Mouse (Mus musculus): ENCODE results near the gene Arhgap45. TPM values are rescaled to one million over a fixed set of nuclear protein-coding genes. Genes with fewer than 3 reads are reported as not detected.
A peak's percentile ranks its signal among the peaks of the same experiment; 100 is the strongest.

The Arhgap45 gene
- polyA plus RNA-seq, 1 experiment from 2014 or later = 2.0 TPM

GRCm38 (mm10) chr10:80072623-80073489, 56.4 kb downstream of the Arhgap45 start:
- Histone ChIP-seq H3K4me3 (ENCODE audit: low read depth, low read length) (no peak overlapping the region), H3K27ac (replicated peaks) (peak overlapping the region; percentile 94), H3K9ac (ENCODE audit: low read length) (no peak overlapping the region), H3K36me3 (ENCODE audit: control insufficient read depth, insufficient read depth, low read length) (peaks cover 3% of the 10 kb centered on the region; the same call in 1 of the 2 replicates), H3K4me1 (replicated peaks; ENCODE audit: control insufficient read depth, insufficient read depth) (peaks cover 17% of the 10 kb centered on the region), H3K9me3 (ENCODE audit: control insufficient read depth, low read length) (no peaks in the 10 kb centered on the region), H3K4me2 (replicated peaks; ENCODE audit: low read depth) (no peak overlapping the region), H3K27me3 (ENCODE audit: control insufficient read depth, insufficient read depth, low read length) (no peaks in the 10 kb centered on the region)
- DNase-seq (ENCODE audit: low spot score) = peak; percentile 59
- TF ChIP-seq EP300 (optimal IDR thresholded peaks at IDR 0.05) (no peak), CTCF (IDR thresholded peaks at IDR 0.05; ENCODE audit: low read depth) (no peak)
- peak; percentile 8 for ATAC-seq (ENCODE audit: low FRiP score, low TSS enrichment)
- WGBS = 73% methylated on average over 20 of the region's 20 CpGs

GRCm38 (mm10) chr10:80074813-80075601, 58.6 kb downstream of the Arhgap45 start:
- Histone ChIP-seq H3K27me3 (ENCODE audit: control insufficient read depth, insufficient read depth, low read length) (no peaks in the 10 kb centered on the region), H3K36me3 (ENCODE audit: control insufficient read depth, insufficient read depth, low read length) (peaks cover 5% of the 10 kb centered on the region), H3K9me3 (ENCODE audit: control insufficient read depth, low read length) (no peaks in the 10 kb centered on the region), H3K4me1 (replicated peaks; ENCODE audit: control insufficient read depth, insufficient read depth) (peaks cover 17% of the 10 kb centered on the region), H3K4me3 (ENCODE audit: low read depth, low read length) (peak overlapping the region; percentile 33), H3K27ac (replicated peaks) (peak overlapping the region; percentile 88), H3K9ac (ENCODE audit: low read length) (peak overlapping the region; percentile 68), H3K4me2 (replicated peaks; ENCODE audit: low read depth) (peak overlapping the region; percentile 59)
- TF ChIP-seq CTCF (IDR thresholded peaks at IDR 0.05; ENCODE audit: low read depth) = peak; percentile 72
- no peak for TF ChIP-seq EP300 (optimal IDR thresholded peaks at IDR 0.05)
- ATAC-seq (ENCODE audit: low FRiP score, low TSS enrichment) (peak; percentile 83), DNase-seq (ENCODE audit: low spot score) (peak; percentile 90)
- 20% methylated on average over 28 of the region's 28 CpGs for WGBS

GRCm38 (mm10) chr10:80075924-80076323, 59.5 kb downstream of the Arhgap45 start:
- Histone ChIP-seq H3K36me3 (ENCODE audit: control insufficient read depth, insufficient read depth, low read length) (peaks cover 5% of the 10 kb centered on the region), H3K9me3 (ENCODE audit: control insufficient read depth, low read length) (no peaks in the 10 kb centered on the region), H3K4me1 (replicated peaks; ENCODE audit: control insufficient read depth, insufficient read depth) (peaks cover 15% of the 10 kb centered on the region), H3K9ac (ENCODE audit: low read length) (peak overlapping the region; percentile 68; the same call in 1 of the 2 replicates), H3K4me2 (replicated peaks; ENCODE audit: low read depth) (no peak overlapping the region), H3K4me3 (ENCODE audit: low read depth, low read length) (no peak overlapping the region), H3K27ac (replicated peaks) (peak overlapping the region; percentile 88), H3K27me3 (ENCODE audit: control insufficient read depth, insufficient read depth, low read length) (no peaks in the 10 kb centered on the region)
- DNase-seq (ENCODE audit: low spot score) (no peak), ATAC-seq (ENCODE audit: low FRiP score, low TSS enrichment) (no peak)
- 72% methylated on average over 1 of the region's 1 CpGs for WGBS
- TF ChIP-seq EP300 (optimal IDR thresholded peaks at IDR 0.05) = no peak
- no peak; the same call in 1 of the 2 replicates for TF ChIP-seq CTCF (IDR thresholded peaks at IDR 0.05; ENCODE audit: low read depth)

- Histone ChIP-seq H3K9ac (ENCODE audit: low read length) (no peak overlapping the region), H3K4me2 (replicated peaks; ENCODE audit: low read depth) (no peak overlapping the region), H3K36me3 (ENCODE audit: control insufficient read depth, insufficient read depth, low read length) (peaks cover 5% of the 10 kb centered on the region), H3K9me3 (ENCODE audit: control insufficient read depth, low read length) (no peaks in the 10 kb centered on the region), H3K4me3 (ENCODE audit: low read depth, low read length) (no peak overlapping the region), H3K27ac (replicated peaks) (no peak overlapping the region), H3K4me1 (replicated peaks; ENCODE audit: control insufficient read depth, insufficient read depth) (peaks cover 12% of the 10 kb centered on the region), H3K27me3 (ENCODE audit: control insufficient read depth, insufficient read depth, low read length) (no peaks in the 10 kb centered on the region)
- WGBS = over 99% methylated on average over 4 of the region's 4 CpGs
- no peak for ATAC-seq (ENCODE audit: low FRiP score, low TSS enrichment)
- DNase-seq (ENCODE audit: low spot score) = no peak
- no peak for TF ChIP-seq EP300 (optimal IDR thresholded peaks at IDR 0.05)
- no peak for TF ChIP-seq CTCF (IDR thresholded peaks at IDR 0.05; ENCODE audit: low read depth)
Observed at GRCm38 (mm10) chr10:80076386-80076785, 59.9 kb downstream of the Arhgap45 start.

GRCm38 (mm10) chr10:80077312-80077711, 60.9 kb downstream of the Arhgap45 start:
- Histone ChIP-seq H3K27ac (replicated peaks) (no peak overlapping the region), H3K9me3 (ENCODE audit: control insufficient read depth, low read length) (no peaks in the 10 kb centered on the region), H3K4me2 (replicated peaks; ENCODE audit: low read depth) (no peak overlapping the region), H3K9ac (ENCODE audit: low read length) (no peak overlapping the region), H3K27me3 (ENCODE audit: control insufficient read depth, insufficient read depth, low read length) (no peaks in the 10 kb centered on the region), H3K36me3 (ENCODE audit: control insufficient read depth, insufficient read depth, low read length) (peaks cover 8% of the 10 kb centered on the region), H3K4me1 (replicated peaks; ENCODE audit: control insufficient read depth, insufficient read depth) (peaks cover 4% of the 10 kb centered on the region; the same call in 1 of the 2 replicates), H3K4me3 (ENCODE audit: low read depth, low read length) (no peak overlapping the region)
- TF ChIP-seq CTCF (IDR thresholded peaks at IDR 0.05; ENCODE audit: low read depth) (no peak), EP300 (optimal IDR thresholded peaks at IDR 0.05) (no peak)
- 88% methylated on average over 5 of the region's 5 CpGs for WGBS
- DNase-seq (ENCODE audit: low spot score) (no peak), ATAC-seq (ENCODE audit: low FRiP score, low TSS enrichment) (no peak)

All from stomach, postnatal 0 days (tissue).